Mouse (Mus musculus) B cell, adult 2 months (primary cell): ENCODE measurements around the gene Bves.
"Not testable (repeated sequence)": the region's sequence is repeated elsewhere in the genome, so short reads cannot be mapped to it uniquely, and the experiment has no call there.

ENCODE experiments used
- DNase-seq, 2 experiments: peaks; one replicate each; pipeline ENCODE4 v3.0.0; 2022

The Bves gene

DNA sequence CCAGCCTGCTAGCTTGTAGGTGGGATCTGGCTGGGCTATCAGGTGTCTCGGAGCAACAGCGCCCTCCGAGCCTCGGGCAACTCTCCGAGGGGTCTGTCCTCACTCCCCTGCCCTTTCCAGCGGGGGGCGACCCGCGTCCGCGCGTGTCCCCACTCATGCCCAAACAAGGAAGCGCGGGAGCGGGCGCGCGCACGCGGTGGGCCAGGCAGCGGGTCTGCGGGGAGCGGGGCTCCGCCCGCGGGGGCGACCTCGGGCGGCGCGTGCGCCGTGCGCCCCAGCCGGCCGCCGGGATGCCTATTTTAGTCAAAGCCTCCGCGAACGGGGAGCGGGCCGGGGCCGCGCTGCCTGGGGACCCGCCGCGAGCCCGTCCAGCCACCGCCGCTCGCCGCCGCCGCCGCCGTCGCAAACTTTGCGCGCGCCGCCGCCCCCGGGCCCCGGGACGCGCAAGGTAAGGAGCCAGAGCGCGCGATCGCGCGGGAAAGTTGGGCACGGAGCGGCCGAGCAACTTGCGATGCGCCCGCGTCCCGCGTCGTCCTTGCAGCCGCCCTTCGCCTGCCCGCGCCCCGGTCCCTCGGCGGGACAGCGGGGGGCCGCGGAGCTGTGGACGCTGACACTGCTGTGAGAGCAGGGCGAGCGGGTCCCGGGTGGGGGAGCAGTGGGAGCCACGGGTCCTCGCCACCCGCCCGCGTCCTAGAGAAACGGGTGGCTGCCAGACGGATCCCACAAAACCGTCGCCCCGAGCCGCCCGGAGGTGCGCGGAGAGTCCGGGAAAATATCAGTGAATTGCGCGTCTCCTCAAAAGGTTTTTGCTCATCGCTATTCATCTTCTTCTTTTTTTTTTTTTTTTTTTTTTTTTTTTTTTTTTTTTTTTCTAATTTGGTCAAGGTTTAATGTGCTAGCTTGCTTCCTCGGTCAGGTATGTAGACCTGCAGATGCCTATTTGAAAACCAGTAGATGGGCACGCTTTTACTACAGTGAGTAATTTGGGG is at the start of gene Bves:
Gene Bves, plus strand, starts transcription at position 339 of the 989 bp plus-strand sequence.
- DNase-seq = no peak

DNA sequence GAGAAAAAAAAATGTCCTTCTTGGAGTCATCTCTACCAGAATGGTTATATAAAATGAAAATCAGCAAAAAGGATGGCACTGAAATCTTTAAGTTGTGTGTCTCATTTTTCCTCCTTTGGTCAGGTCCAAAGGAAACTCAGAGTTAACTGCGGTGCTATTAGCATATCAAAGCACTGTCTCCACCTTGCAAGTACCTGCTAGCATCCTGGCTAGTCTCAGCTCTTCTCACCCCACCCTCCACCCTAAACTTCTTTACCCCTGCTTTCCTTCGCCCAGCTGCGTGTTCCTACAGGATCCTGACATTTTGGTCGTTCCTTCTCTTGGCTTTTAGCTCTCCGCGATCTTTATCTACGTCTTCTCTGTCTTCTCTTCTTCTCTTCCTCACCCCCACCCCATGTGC is 47.2 kb upstream of the Bves start:
- DNase-seq = no peak

DNA sequence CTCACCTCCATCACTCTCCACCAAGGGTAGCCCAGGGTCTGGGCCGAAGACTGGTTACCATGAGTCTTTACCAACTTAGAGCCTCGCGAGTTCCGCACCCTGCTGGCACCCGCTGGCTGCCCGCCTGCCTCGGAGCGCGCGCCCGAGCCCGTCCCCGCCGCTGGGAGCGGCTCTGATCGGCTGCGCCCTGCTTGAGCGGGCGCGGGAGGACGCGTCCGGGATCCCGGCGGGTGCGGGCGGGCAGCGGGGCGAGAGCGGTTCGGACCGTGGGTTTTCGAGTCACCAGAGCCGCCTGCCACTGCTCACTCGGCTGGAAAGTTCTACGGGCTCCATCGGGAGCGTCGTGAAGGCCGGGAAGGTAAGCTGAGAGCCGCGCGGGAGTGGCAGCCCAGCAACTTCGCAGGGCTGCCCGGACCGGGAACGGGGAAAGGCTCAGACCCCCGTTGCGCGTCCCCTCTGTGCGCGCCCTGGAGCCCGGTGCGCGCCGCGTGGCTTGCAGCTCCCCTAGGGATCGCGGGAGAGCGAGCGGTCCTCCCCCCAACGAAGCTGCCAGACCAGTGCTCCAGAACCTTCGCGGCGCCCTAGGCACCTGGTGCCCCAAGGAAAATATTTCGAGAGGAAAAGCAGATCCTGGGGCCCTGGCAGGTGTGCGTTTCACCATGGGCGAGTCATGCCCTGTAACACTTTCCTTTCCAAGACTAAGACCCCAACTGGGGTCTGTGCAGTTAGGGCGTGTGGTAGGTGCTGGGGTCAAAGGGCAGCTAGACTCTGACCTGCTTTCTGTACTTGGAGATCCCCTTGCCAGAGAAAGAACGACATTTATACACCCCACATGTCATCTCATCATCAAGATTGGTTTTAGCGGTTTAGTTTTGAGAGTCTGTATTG is 46.1 kb upstream of the Bves start:
- no peak for DNase-seq

DNA sequence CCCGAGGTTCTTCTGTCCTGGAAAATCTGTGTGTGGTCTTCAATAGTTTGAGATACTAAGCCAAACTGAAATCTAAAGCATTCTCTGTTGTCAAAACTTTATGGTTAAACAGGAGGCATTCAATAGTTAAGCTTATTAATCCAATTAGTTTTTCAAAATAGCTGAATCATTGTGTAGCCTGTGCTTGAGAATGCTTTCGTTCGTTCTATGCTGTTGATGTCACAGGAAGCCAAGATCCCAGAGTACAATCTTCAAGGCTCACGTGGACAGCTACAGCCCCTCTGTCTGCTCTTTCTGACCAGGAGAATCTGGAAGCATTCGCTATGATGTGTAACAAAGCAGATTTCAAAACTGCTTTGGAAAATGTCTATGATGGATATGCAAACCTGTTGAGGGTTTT is 45.0 kb upstream of the Bves start:
- DNase-seq = no peak

DNA sequence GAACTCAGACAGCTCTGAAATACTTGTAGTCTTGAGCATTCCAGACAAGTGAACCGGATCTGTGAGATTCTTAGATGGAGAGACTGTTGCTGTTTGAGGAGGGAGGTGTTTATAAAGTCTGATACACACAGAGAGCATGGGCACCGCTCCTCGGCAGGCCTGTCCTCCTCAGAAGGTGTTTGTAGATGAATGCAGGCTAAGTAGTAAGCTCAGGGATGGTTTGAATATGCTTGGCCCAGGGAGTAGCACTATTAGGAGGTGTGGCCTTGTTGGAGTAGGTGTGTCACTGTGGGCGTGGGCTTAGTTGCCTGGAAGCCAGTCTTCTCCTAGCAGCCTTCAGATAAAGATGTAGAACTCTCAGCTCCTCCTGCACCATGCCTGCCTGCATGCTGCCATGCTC is 43.4 kb upstream of the Bves start:
- DNase-seq = not testable (repeated sequence)

DNA sequence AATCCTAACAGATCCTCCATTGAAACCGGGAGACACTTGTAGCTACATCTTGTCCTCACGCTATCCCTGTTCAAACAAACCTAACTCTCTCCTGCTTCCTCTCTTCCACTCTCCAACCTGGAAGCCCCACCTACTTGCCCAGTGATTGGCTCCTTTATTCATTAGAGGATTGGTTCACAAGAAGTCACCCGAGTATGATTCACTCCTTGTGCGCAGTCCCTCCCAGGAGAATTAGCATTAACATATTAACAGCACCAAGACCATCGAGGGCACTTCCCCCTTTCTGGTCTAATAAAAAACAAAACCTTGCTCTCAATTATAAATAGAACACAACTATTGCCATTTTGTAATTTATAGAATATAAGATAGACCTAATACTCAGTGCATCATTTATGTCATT is 40.5 kb upstream of the Bves start:
- no peak for DNase-seq

DNA sequence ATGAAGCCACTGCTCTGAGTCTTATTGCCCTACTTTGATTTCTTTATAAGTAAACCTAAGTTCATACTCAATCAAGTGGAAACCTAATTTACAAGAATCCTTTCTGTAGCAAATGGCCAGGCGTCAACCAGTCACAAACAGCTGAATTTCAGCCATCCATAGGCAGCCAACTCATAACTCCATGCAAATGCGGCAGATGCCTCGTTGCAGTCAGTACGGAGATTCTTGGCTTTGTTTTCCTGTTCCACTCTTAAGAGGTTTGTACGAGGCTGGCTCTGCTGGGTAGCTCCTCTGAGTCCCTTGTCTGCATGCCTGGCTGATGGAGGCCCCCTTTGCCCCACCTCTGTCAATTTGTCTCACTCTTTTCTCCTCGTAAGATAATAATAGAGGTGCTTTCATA is 37.1 kb upstream of the Bves start:
- DNase-seq = no peak

DNA sequence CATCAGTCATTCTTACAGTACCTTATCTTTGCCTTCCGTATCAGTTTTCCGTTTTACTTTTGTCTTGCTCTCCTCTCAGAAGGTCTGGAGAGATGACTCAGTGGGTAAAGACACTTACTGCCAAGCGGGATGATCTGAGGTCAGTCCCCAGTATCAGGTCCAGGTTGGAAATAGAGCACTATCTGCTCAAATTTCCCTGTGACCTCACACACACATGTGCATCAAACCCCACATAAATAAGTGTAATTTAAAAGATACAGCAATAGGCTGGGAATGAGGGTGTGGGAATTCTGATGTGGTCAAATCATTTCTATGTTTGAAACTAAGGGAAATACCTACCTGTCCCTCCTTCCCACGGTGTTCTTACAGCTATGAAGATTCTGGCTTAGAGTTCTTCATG is 36.1 kb upstream of the Bves start:
- no peak for DNase-seq

DNA sequence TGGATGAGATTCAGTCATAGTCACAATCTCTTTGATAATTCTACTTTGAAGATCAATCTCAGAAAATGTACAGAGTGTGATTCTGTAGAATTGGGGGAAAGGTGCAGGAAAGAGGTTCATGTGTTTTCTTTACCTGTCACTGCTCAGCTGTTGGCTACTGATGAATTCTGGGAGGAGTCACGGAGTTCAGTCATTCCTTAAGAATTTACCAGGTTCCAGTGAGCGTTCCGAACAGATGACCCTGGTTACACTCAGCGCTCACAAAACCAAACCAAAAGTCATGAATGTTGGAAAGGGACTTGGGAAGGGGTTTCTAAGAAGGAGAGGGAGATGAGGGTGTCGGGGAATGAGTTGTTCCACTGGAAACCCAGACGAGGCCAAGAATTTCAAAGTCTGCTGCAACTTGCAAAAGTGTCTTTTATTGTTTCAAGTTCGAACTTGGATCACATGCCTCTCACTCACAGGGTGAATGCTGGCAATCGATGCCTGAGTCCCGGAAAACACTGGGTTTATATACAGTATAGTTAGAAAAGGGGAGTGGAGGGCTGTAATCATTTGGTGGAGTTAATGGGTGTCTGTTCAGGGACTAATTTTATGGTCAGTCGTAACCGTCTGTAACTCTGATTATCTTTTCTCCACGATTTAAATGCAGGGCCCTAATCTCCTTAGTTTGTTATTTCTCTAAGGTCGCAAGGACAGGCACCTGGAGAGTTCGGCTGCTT is 32.1 kb upstream of the Bves start:
- DNase-seq = no peak

DNA sequence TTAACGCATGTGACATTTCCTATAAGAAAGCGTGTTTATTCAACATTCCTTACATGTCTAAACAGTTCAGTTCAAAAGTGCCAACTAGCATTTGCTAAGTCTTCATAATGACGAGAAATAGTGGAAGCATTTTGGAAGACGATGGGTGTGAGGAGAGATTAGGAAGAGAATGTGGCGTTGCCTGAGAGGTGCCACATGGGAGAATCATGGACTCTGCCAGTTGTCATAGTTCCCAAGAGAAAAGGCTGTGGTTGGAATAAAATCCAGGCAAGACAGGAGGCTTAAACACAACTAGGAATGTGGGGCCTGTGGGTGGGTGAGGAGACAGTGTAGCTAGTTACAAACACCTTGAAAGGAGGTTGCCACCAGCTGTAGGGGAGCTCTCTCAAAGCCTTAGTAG is 30.4 kb upstream of the Bves start:
- DNase-seq = no peak

DNA sequence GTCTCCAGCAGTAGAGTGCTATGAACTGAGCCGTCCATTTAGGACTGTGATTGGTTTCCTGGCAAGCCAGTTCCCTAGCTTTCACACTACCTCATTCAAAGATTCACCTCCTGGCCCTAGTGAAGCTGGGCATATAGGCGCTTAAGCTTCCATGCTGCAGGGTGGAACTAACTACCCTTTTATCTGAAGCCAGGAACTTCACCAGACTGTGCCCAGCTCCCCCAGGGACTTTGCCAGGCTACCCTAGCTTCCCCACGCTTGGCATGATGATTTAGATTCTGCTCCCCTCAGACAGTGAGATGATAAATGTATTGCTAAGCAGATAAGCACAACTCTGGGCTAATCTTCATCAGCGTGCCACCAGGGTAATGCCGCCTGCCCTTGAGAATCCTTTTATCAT is 24.4 kb upstream of the Bves start:
- DNase-seq = no peak

DNA sequence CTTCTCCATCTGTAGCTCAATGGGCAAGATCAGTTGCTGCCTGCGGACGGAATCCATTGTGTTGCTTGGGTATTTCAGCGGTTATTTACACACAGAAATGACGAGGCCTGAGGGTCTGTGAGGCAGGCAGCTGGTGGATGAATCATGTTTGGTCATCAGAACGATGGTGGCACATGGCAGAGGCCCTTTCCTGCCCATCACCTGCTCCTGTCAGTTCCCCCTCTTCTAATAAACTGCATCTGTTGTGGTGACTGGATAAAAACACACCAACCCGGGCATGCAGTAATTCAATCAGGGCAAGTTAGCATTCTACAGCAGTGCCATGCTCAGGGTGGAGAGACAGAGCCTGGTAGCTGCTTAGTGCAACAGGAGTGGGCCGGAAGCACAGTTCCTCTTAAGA is 23.9 kb upstream of the Bves start:
- no peak for DNase-seq

DNA sequence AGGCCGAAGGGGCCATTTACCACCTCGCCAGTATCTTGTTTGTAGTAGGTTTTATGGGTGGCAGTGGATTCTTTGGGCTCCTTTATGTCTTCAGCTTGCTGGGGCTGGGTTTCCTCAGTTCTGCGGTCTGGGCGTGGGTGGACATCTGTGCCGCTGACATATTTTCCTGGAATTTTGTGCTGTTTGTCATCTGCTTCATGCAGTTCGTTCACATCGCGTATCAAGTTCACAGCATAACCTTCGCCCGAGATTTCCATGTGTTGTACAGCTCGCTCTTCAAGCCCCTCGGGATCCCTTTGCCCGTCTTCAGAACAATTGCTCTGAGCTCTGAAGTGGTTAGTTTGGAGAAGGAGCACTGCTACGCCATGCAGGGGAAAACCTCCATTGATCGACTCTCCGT is 20.7 kb upstream of the Bves start:
- DNase-seq = no peak

DNA sequence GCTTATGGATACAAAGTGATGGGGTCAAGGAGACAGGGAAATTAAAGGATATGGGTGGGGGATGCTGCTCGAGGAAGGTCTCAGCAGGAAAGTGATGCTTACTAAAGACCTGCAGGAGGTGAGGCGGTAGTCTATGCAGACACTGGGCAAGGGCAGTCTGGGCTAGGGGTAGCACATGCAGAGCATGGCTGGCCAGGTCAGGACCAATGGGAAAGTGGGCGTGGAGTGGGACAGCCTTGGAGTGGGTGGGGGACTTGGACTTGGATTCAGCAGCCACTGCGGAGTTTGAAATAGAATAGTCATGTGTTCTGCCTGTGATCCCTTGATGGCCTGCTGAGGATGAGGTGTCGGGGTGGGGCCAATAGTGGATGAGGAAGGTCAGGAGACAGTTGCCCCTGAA is 16.6 kb upstream of the Bves start:
- DNase-seq = no peak

DNA sequence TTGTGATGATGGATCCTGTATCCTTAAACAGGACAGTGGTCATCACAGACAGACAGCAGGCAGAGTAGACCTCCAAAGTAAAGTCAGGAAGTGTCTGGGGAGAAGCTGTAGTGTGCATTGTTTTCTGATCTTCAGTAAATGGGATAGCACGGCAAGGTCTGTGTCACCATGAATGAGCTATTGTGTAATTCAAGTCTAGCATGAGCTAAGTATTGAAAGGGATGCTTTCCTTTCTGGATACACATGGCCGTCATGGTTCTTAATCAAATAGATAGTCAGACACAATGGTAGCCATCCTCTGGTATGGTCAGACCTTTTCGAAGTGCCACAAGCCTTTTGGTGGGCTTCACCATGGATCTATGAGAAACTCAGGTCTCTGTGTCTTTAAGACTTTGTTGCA is 15.3 kb upstream of the Bves start:
- DNase-seq = no peak

DNA sequence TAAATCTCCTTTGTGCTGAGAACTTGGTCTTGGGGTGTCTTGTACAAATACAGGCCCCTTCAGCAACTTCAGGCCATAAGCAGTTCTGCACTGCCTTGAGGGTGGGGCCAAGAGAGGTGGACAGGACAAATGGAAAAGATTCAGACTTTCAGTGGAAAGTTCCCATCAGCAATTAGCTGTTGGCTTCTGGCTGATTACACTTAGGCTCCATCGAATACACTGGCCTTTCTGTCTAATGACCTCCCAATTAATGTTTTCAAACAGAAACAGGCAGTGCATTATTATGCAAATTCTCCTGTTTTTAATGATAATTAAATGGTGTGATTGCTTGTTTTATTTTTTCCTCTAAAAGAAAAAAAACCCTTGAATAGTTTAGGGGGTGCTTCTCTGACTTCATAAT is 11.4 kb upstream of the Bves start:
- DNase-seq = no peak

DNA sequence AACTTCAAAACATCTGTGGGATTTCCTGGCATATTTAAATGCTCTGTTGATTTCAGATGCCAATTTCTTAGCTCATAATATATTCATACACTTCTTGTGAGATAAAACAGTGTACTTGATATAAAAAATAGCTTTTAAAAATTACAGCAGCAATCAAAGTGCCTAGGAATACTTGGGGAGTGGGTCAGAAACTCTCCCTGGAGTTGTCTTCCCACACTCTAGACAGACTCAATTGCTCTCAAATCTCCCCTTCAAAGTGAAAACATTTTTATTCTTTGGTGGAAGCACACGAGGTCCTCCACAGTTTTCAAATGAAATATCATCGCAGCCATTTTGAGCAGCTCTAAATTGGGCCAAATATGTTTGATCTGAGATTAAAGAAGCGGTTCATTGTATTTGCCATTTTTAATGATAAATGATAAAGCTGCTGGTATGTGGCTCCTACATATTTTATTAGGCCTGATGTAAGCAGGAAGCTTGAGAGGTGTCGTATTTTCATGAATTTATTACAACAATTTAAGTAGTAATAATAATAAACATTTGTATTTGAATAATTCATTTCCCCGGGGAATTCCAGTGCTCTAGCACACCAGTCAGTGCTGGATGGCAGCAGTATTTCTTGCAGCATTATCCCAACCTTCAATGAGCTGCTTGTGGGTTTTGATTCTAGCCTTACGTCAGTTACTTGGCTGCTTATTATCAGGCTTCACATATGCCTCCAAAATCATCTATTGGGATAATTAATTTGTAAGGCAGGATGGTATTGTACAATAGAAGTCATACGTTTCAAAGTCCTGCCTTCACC is 7.2 kb upstream of the Bves start:
- no peak for DNase-seq

DNA sequence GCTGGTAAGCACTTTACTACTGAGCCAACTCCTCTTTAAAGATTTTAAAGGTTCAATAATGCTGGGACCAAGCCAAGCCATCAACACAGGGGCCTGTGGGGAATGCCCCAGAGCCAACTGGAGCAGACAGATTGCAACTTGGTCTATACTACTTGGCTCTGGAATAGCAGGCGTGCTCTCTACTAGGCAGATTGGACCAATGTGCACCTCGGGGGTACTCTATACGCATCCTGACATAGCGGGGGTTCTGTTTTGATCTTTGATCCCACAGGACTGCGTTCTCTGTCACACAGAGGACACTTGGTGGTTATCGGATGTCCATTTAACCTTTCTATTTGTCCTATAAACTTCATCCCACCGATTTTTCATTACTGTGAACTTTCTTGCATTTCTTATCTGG is 647 bp upstream of the Bves start:
- no peak for DNase-seq

DNA sequence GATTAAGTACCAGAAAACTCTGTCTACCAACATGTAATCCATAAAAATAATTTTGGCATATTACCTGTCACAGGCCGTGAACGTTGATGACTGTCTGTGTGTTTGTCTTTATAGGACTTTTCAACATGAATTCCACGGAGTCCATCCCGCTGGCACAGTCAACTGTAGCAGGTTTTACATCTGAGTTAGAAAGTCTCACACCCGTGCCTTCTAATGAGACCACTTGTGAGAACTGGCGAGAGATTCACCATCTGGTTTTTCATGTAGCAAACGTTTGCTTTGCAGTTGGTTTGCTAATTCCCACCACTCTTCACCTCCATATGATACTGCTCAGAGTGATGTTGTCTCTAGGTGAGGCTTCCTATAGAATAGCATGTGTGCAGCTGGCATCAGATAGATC is 3.5 kb downstream of the Bves start:
- no peak for DNase-seq

DNA sequence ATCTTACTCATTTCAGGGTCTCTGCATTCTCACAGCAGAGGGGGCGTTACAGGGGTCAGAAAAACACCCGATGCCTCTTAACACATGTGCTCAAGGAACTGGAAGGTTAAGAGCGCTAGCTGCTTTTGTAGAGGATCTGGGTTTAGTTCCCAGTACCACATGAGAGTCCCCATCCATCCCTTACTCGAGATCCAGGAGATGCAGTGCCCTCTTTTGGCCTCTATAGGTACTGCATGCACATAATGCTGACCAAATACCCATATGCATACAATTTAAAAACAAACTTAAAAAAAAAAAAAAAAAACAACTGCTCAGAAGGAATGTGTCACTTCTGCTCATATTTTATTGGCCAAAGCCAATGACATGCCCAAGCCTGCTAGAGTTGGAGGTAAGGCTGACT is 8.8 kb downstream of the Bves start:
- no peak for DNase-seq

DNA sequence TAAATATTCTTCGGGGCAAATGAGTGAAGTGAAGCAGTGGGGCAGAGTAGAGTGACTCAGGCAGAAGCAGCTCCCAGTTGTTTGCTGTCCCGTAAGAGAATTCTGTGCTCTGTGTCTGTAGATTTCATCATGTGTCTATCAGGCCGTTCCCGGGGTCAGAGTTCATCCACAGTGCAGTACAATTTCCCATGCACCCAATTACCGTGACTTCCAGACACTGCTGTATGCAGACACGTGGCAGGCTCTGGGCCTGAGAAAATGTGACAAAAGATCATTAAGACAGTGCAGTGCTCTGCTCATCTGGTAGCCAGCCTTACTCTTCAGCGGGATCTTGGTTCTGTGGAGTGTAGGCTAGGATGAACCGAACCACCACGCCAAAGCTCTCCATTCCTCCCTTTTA is 9.6 kb downstream of the Bves start:
- DNase-seq = no peak

DNA sequence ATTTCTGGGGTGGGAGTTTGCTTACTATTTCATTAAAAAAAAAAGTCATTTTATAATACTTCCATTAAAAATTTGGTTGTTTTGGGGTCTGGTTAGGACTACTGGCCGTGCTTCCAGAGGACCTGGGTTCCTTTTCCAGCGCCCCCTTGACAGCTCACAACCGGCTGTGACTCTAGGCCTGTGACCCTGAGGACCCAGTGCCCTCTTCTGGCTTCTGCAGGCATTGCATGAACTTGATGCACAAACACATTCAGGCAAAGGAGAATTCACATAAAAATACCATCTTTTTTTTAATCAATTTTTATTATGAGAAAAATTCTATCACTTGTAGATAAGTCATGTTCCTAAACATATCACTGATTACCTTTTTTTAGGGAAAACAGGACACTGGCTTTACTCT is 12.6 kb downstream of the Bves start:
- not testable (repeated sequence) for DNase-seq
